Comparison of ENCODE assay signal across 8 mouse cellular contexts in the genomic region with DNA sequence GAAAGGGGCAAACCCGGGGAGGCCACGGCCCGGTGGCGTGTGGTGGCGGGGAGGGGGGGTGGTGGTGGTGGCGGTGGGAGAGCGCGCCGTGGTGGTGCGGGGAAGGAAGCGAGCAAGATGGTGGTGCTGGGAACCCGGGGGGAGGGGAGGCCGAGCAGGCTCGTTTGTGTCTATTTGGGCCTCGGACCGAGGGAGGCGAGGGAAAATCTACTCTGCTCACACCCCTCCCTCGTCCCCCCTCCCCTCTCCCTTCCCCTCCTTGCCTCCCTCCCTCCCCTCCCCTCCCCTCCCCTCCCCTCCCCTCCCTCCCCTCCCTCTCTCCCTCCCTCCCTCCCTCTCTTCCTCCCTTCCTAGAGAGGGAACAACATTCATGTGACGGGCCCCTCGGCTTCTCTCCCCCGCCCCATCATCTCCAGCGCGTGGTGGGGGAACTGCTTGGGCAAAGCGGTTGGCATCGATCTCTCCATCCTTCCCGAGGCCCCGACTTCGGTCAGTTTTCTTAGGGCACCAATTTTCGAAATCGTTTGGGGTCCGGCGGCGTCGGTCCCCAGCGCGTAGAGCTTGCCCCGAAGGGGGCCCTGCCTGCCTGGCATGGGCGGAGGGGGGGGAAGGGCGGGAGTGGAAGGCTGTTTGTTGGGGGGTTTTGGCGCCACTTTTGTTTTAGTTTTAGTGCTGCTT. TPM values are rescaled to one million over a fixed set of nuclear protein-coding genes. Genes with fewer than 3 reads are reported as not detected.
A peak's percentile ranks its signal among the peaks of the same experiment; 100 is the strongest.
DNase-seq lines count a peak whose midpoint lies in the region; ATAC-seq and TF ChIP-seq lines count a peak whose summit lies in the region.

No protein-coding gene starts in this region.

- no peak for TF ChIP-seq CTCF in heart, postnatal 0 days (IDR thresholded peaks at IDR 0.05; ENCODE audit: low read depth)
- TF ChIP-seq CTCF in lung, adult 2 months (IDR thresholded peaks at IDR 0.05; ENCODE audit: insufficient read depth, low read length), result no peak

- no peaks in the 10 kb centered on the region for H3K36me3 ChIP-seq in forebrain, embryonic 12.5 days (replicated peaks)
- no peaks in the 10 kb centered on the region for H3K36me3 ChIP-seq in heart, postnatal 0 days (replicated peaks; ENCODE audit: control insufficient read depth, insufficient read depth, low read length)

- H3K9ac ChIP-seq in forebrain, embryonic 12.5 days, result peak overlapping the region; percentile 87
- H3K9ac ChIP-seq in heart, postnatal 0 days (replicated peaks; ENCODE audit: low read depth, low read length), result peak overlapping the region; percentile 99

- no peaks in the 10 kb centered on the region for H3K27me3 ChIP-seq in forebrain, embryonic 12.5 days
- H3K27me3 ChIP-seq in heart, postnatal 0 days (ENCODE audit: control insufficient read depth, insufficient read depth, low read length), result no peaks in the 10 kb centered on the region

- DNase-seq in CD8-positive naive resting alpha-beta T cell, adult 2 months (ENCODE audit: low read depth in 2 of 2, low spot score in 2 of 2), result peak; percentile 42 to 50
- DNase-seq in c-Kit-negative CD71-positive TER-119-positive erythroid progenitor cells, embryonic 14.5 days (ENCODE audit: low read depth, low spot score), result peak; percentile 35
- peak; percentile 79 for DNase-seq in heart, postnatal 0 days (ENCODE audit: low spot score)
- peak; percentile 86 to 91 for DNase-seq in kidney, postnatal 4 days
- peak; percentile 58 for DNase-seq in lung, adult 2 months
- peak; percentile 47 to 60 for DNase-seq in thymus, adult 18-20 months

- TF ChIP-seq EP300 in heart, postnatal 0 days (IDR thresholded peaks at IDR 0.05; ENCODE audit: low read depth), result no peak

- H3K4me2 ChIP-seq in forebrain, embryonic 12.5 days, result peak overlapping the region; percentile 55
- H3K4me2 ChIP-seq in heart, postnatal 0 days (ENCODE audit: low read depth, low read length), result peak overlapping the region; percentile 63

- H3K4me1 ChIP-seq in forebrain, embryonic 12.5 days, result 0 out of 2 replicates have a peak, but pooled peaks cover 2% of the 10 kb centered on the region
- H3K4me1 ChIP-seq in heart, postnatal 0 days (ENCODE audit: control insufficient read depth, insufficient read depth), result peaks cover 6% of the 10 kb centered on the region; the same call in 1 of the 2 replicates
- H3K4me1 ChIP-seq in lung, adult 2 months (ENCODE audit: control insufficient read depth, insufficient read depth, low read length), result peaks cover 4% of the 10 kb centered on the region; the same call in 1 of the 2 replicates

- WGBS in forebrain, embryonic 12.5 days, result 39% methylated on average over 22 of the region's 40 CpGs
- 27% methylated on average over 20 of the region's 40 CpGs for WGBS in heart, postnatal 0 days
- 31% methylated on average over 20 of the region's 40 CpGs for WGBS in lung, adult 2 months

- peak; percentile 56; the same call in 1 of the 2 replicates for TF ChIP-seq POLR2A in lung, adult 2 months (IDR thresholded peaks at IDR 0.05; ENCODE audit: borderline replicate concordance, extremely low read depth, low read depth, low read length)

- peak overlapping the region; percentile 61 for H3K4me3 ChIP-seq in forebrain, embryonic 12.5 days (replicated peaks)
- H3K4me3 ChIP-seq in heart, postnatal 0 days (ENCODE audit: low read depth, low read length), result peak overlapping the region; percentile 79
- H3K4me3 ChIP-seq in lung, adult 2 months (replicated peaks; ENCODE audit: extremely low read depth, low read depth, low read length), result peak overlapping the region; percentile 99

- H3K27ac ChIP-seq in forebrain, embryonic 12.5 days, result peak overlapping the region; percentile 98
- H3K27ac ChIP-seq in heart, postnatal 0 days (ENCODE audit: low read depth), result peak overlapping the region; percentile 100

- ATAC-seq in forebrain, embryonic 12.5 days (ENCODE audit: low FRiP score), result peak; percentile 90
- ATAC-seq in heart, postnatal 0 days (ENCODE audit: insufficient read depth, low read depth), result peak; percentile 72
- ATAC-seq in neutrophil, adult 5-6 weeks (ENCODE audit: extremely low read depth, insufficient number of reproducible peaks, low FRiP score, poor library complexity, severe bottlenecking), result peak; percentile 54

- H3K9me3 ChIP-seq in forebrain, embryonic 12.5 days, result no peaks in the 10 kb centered on the region
- no peaks in the 10 kb centered on the region for H3K9me3 ChIP-seq in heart, postnatal 0 days (replicated peaks; ENCODE audit: control insufficient read depth, low read length)

RNA-seq across cellular contexts. Expression of a gene that starts 1.4 kb away (rescaled TPM):
- 67.2 and 72.2 TPM in 2 replicates for polyA plus RNA-seq in forebrain, embryonic 12.5 days (2016; fragmentation: Nextera tagmentation; extraction: Ambion mirVana)
- 47.1 and 48.2 TPM in 2 replicates for total RNA-seq in heart, postnatal 0 days (2014; rRNA removed; ENCODE audit: low replicate concordance)
- polyA plus RNA-seq in heart, postnatal 0 days (2015; fragmentation: Nextera tagmentation; extraction: Ambion mirVana), result 20.4 TPM in 2 replicates
- polyA plus RNA-seq in lung, adult 2 months (2012; rRNA removed), result 6.9 and 12.2 TPM in 2 replicates
- total RNA-seq in neutrophil, adult 5-6 weeks (2017), result 288 and 310 TPM in 2 replicates

Comparison
In these comparisons a context has a peak if more than half of its experiments do, and no peak if none do; other contexts are left out.
1. Peak in every context shown above with its lines: DNase-seq, ATAC-seq, H3K4me3 ChIP-seq and H3K27ac ChIP-seq.
2. DNase-seq: peak in every context shown above with its lines; median percentile 88 in kidney, postnatal 4 days; 79 in heart, postnatal 0 days; 58 in lung, adult 2 months; 54 in thymus, adult 18-20 months; 46 in CD8-positive naive resting alpha-beta T cell, adult 2 months; 35 in c-Kit-negative CD71-positive TER-119-positive erythroid progenitor cells, embryonic 14.5 days.